Mouse (Mus musculus) ES-E14 (cell line): ENCODE results near the gene Ranbp1.

Experiments
- CHD2 ChIP-seq: IDR thresholded peaks from 2 replicates; pipeline ENCODE4 v1.6.1; 2014; ENCODE audit warnings: mild to moderate bottlenecking, low read depth, low read length, inconsistent platforms
- HCFC1 ChIP-seq: IDR thresholded peaks from 2 replicates; pipeline ENCODE4 v1.6.1; 2012; ENCODE audit warnings: low read length, inconsistent platforms, borderline replicate concordance; ENCODE audit not compliant: insufficient read depth
- ZC3H11A ChIP-seq: IDR thresholded peaks from 2 replicates; pipeline ENCODE4 v1.6.1; 2012; ENCODE audit warnings: low read depth, mild to moderate bottlenecking, inconsistent platforms, low read length, borderline replicate concordance

DNA sequence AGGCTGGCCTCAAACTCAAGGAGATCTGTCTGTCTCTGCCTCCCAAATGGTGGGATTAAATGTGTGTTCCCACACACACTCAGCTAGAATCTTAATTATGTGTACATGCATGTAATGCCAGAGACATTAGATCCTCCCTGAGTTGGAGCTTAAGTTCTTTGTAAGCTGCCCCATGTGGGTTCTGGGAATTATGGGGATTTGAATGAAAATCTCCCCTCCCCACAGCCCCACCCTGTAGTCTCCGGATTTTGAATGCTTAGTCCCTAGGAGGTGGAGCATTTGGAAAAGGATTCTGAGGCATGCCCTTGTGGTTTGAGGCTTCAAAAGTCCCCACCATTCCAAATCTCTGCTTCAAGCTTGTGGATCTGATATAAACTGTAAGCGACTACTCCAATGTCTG, 26.6 kb upstream of the Ranbp1 start:
- TF ChIP-seq ZC3H11A (no peak), HCFC1 (no peak), CHD2 (no peak)
